Mouse (Mus musculus): ENCODE measurements around the gene Taf1b.
A peak's percentile ranks its signal among the peaks of the same experiment; 100 is the strongest.

Taf1b gene

GRCm38 (mm10) chr12:24600806-24601205 lies 102.6 kb downstream of the Taf1b start:
- peak; percentile 78 to 80 for DNase-seq (ENCODE audit: low read depth in 2 of 2, low spot score in 2 of 2)

GRCm38 (mm10) chr12:24603266-24603665 lies 105.1 kb downstream of the Taf1b start:
- DNase-seq (ENCODE audit: low read depth in 2 of 2, low spot score in 2 of 2): peak; percentile 20 to 49

GRCm38 (mm10) chr12:24606166-24606565 lies 108.0 kb downstream of the Taf1b start:
- DNase-seq (ENCODE audit: low read depth in 2 of 2, low spot score in 2 of 2): no peak

Measured in CD8-positive naive resting alpha-beta T cell, adult 2 months (primary cell).